Mouse (Mus musculus) kidney, postnatal 0 days (tissue): ENCODE measurements around the gene Ackr1. TPM values are rescaled to one million over a fixed set of nuclear protein-coding genes. Genes with fewer than 3 reads are reported as not detected.

Experiments
- ATAC-seq: fragments of 200-750 bp; cut with Nextera tagmentation; replicated peaks from 2 replicates; pipeline ENCODE4 v1.8.0; 2017; ENCODE audit warnings: low read depth, moderate number of reproducible peaks, moderate TSS enrichment, moderate library complexity; ENCODE audit not compliant: low FRiP score
- DNase-seq: peaks from one replicate; pipeline ENCODE4 v3.0.0-alpha.2; 2016; ENCODE audit warnings: low spot score
- H3K27ac ChIP-seq: fragments of 300-500 bp; sonication (generic); 2 replicates; pipeline ENCODE4 v1.5.1; 2014; ENCODE audit warnings: mild to moderate bottlenecking
- H3K27me3 ChIP-seq: fragments of 300-500 bp; sonication (generic); 2 replicates; pipeline ENCODE4 v1.6.1; 2014; ENCODE audit warnings: low read length, mixed read lengths; ENCODE audit not compliant: insufficient read depth
- H3K36me3 ChIP-seq: fragments of 300-500 bp; sonication (generic); 2 replicates; pipeline ENCODE4 v1.6.1; 2014; ENCODE audit warnings: low read length, mixed read lengths; ENCODE audit not compliant: insufficient read depth
- H3K4me1 ChIP-seq: fragments of 300-500 bp; sonication (generic); replicated peaks from 2 replicates; pipeline ENCODE4 v1.6.1; 2014; ENCODE audit warnings: antibody characterized with exemption, low read length, mixed read lengths; ENCODE audit not compliant: insufficient read depth
- H3K4me2 ChIP-seq: fragments of 300-500 bp; sonication (generic); 2 replicates; pipeline ENCODE4 v1.6.1; 2014; ENCODE audit warnings: mild to moderate bottlenecking, low read length, moderate library complexity, mixed read lengths
- H3K4me3 ChIP-seq: fragments of 300-500 bp; sonication (generic); replicated peaks from 2 replicates; pipeline ENCODE4 v1.5.1; 2014; ENCODE audit warnings: low read depth, low read length
- H3K9ac ChIP-seq: fragments of 300-500 bp; sonication (generic); 2 replicates; pipeline ENCODE4 v1.6.1; 2014; ENCODE audit warnings: low read depth, low read length
- H3K9me3 ChIP-seq: fragments of 300-500 bp; sonication (generic); replicated peaks from 2 replicates; pipeline ENCODE4 v1.6.1; 2016; ENCODE audit warnings: low read length, inconsistent platforms, mixed read lengths
- CTCF ChIP-seq: IDR thresholded peaks from 2 replicates; pipeline ENCODE4 v1.5.1; 2016; ENCODE audit warnings: antibody characterized with exemption, low read depth, mild to moderate bottlenecking, moderate library complexity
- WGBS: fragments of 180-500 bp; shearing (Covaris S2); extraction: QIAGEN DNeasy Blood & Tissue Kit; methylation state at CpG from one replicate; pipeline ENCODE4 v1.1.7; 2014; 5-methylcytosine and 5-hydroxymethylcytosine counted together
- polyA plus RNA-seq: library from polyadenylated mRNA; unstranded; fragments of >200 nt; fragmentation: Nextera tagmentation; extraction: Ambion mirVana; gene quantifications from 2 replicates; pipeline ENCODE4 v1.2.1, GENCODE M21; 2015

The Ackr1 gene
- polyA plus RNA-seq, 1 experiment from 2014 or later: 0.13 TPM

DNA sequence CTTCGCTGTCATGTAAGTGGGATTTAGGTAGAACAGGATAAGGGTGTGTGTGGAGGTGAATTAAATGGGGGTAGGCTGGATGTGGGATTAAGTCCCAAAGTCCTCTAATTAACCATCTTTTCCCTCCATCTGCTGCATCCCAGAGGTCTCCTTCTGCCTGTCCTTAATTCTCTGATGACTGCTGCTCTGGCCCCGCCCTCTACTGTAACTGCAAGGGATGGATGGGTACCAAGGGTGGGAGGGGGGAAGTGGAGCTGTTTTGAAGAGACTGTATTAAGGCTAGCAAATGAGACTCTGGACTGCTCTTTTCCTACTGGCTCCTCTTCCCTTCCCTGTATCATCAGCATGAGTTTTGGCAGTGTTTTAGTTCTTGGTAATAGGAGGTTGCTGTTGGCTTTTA lies 36.1 kb upstream of the Ackr1 start:
- no peak for TF ChIP-seq CTCF
- no peak for ATAC-seq
- Histone ChIP-seq H3K27ac (no peak overlapping the region), H3K4me1 (no peaks in the 10 kb centered on the region), H3K9ac (no peak overlapping the region), H3K4me2 (no peak overlapping the region), H3K27me3 (peaks cover 31% of the 10 kb centered on the region), H3K4me3 (no peak overlapping the region), H3K9me3 (no peaks in the 10 kb centered on the region), H3K36me3 (no peaks in the 10 kb centered on the region)
- WGBS: 59% methylated on average over 2 of the region's 2 CpGs
- no peak for DNase-seq

DNA sequence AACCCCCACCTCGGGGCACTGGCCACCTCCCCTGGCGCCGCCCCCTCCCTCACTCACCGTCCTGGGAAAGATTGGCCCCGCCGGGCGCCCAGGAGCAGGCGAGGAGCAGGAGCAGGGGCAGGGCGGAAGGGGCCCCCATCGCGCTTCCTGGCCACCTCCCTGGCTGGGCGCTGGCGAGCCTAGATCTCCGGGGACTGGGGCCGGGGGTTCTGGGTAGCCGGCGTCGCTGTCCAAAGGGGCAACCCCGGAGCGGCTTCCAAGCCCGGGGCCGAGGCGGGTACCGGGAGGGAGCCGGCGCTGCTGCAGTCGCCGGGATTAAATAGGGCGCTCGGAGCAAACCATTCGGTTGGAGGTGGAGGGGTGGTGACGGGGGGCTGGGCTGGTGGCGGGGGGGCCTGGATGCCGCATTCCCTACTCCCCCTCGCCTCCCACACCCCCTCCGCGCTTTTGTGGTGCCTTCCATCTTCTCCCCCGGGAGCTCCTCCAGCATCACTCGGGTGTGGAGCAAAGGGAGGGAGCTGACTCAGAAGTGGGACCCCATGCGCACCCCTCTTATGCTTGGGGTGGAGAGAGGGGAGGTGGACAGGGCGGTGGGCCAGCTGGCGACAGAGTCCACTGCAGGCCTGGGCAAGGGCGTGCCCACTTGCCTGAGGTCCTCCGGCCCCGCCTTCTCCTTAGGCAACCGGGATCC lies 34.0 kb upstream of the Ackr1 start, which contains the start of gene Cadm3:
Gene Cadm3 (minus strand): TSS at position 340 of the 691 bp plus-strand sequence.
- WGBS: under 1% methylated on average over 44 of the region's 46 CpGs
- Histone ChIP-seq H3K9ac (no peak within 1 kb of the TSS), H3K4me3 (peak within 1 kb of the TSS; percentile 37), H3K9me3 (no peaks in the 10 kb centered on the region), H3K36me3 (no peaks in the 10 kb centered on the region), H3K4me2 (peak within 1 kb of the TSS; percentile 69), H3K27me3 (peaks cover 31% of the 10 kb centered on the region), H3K4me1 (no peaks in the 10 kb centered on the region), H3K27ac (no peak within 1 kb of the TSS)
- TF ChIP-seq CTCF: no peak
- DNase-seq: no peak
- peak; percentile 62 for ATAC-seq

DNA sequence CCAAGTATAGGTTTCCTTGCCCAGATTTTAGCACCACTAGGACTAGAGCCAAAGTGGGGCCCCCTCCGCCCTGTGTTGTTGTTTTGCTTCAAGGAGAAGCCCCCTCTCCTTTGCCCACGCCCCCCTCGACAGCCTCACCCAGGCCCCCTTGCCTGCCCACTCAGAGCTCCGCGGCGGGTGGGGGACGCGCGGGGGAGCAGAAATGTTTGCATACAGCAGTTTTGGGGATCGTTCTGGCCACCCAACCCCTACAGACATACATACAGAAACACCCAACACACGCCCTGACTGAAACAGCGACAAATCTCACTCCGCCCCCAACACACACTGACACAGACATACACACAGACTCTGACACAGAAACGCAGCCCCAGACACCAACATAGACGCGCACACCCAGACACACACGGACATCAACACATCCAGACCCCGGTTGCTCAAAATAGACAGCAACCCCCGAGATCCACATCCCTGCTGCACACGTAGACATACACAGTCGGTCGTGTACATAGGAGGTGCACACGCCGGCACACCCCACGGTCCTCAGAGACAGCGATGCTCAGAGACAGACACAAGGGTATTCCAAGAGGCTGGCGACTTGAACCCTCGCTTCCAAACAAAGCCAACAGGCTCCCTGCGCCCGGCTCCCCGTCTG lies 33.3 kb upstream of the Ackr1 start:
- H3K27me3 ChIP-seq: peaks cover 31% of the 10 kb centered on the region
- 1% methylated on average over 31 of the region's 31 CpGs for whole genome bisulfite sequencing

DNA sequence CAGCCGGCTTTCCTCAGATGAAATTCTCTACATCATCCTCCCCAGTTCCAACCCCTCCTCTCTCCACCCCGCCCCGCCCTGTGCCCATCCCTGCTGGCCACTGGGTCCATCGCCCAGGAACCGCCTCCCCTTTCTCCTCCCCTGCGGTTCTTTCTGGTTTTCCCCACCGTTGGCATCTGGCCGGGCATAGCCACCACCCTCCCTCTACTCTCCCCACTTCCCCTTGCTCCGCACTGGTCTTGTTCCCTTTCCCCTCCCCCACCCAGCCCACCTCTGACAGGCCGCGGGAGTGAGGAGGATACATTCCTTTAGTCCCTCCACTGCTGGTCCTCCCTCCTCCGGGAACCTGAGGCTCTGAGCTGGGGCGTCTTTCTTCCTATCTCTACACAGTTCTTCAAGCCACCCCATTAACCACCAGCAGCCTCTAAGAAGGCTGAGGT lies 32.4 kb upstream of the Ackr1 start:
- no peak overlapping the region for H3K27ac ChIP-seq
- H3K4me2 ChIP-seq: no peak overlapping the region
- WGBS: 2% methylated on average over 12 of the region's 13 CpGs
- H3K9ac ChIP-seq: no peak overlapping the region
- H3K9me3 ChIP-seq: no peaks in the 10 kb centered on the region
- DNase-seq (no peak), ATAC-seq (peak; percentile 50)
- peaks cover 31% of the 10 kb centered on the region for H3K27me3 ChIP-seq
- no peaks in the 10 kb centered on the region for H3K4me1 ChIP-seq
- H3K4me3 ChIP-seq: no peak overlapping the region
- TF ChIP-seq CTCF: no peak
- H3K36me3 ChIP-seq: no peaks in the 10 kb centered on the region

More for the DNA sequence above, 33.3 kb upstream of the Ackr1 start:
- TF ChIP-seq CTCF: no peak
- H3K4me3 ChIP-seq: peak overlapping the region; percentile 37
- no peak overlapping the region for H3K9ac ChIP-seq
- H3K4me2 ChIP-seq: peak overlapping the region; percentile 69
- no peak overlapping the region for H3K27ac ChIP-seq
- no peaks in the 10 kb centered on the region for H3K9me3 ChIP-seq
- no peaks in the 10 kb centered on the region for H3K36me3 ChIP-seq
- no peaks in the 10 kb centered on the region for H3K4me1 ChIP-seq
- DNase-seq: no peak
- no peak; the same call in 1 of the 2 replicates for ATAC-seq

DNA sequence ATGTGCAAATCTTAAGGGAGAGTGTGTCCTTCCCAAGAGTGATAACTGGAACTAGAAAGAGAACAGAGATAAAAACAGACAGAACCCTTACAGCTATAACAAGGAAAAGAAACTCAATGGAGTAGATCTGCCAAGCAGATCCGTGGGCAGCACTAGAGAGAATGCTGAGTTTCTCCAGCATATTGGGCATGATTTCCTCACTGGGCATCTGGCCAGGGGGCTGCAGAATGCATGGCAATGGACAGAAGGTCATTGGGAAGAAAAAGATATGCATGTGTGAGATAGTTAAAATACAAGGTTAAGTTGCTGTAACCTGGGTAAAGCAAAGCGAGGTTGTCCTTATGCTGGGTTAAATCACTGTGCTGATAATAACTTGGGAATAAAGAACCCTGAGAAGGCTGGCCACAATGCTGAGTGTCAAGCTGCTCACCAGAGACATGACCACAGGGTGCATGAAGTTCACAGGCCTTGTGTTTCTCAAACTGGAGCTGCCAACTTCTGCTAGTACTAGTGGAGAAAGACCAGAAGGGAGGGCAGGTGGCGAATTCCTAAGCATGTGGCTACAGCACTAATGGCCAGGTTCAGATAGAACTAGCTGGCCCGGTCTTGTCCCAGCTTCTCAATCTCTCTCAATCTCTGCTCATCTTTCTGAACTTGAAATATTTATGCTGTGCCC lies 30.7 kb upstream of the Ackr1 start:
- H3K27me3 ChIP-seq: peaks cover 31% of the 10 kb centered on the region
- ATAC-seq: no peak
- WGBS: 83% methylated on average over 4 of the region's 4 CpGs

DNA sequence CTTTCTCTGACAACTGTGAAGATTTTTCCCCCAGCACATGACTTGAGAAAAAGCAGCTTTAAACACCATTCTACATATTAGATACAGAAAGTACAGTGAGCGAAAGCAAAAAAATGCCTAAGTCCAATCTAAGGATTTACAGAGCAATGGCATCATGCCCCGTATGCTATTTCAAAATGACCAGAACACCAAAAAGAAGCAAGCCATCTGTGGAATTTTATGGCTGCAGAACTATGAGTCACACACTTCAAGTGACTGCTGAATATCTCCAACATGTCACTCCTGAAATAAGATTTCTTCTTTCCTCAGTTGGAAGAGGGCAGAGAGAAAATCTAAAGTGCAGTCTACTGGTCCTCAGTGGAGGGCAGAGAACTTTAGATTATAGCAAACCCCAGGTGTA lies 29.9 kb upstream of the Ackr1 start:
- H3K9me3 ChIP-seq: no peaks in the 10 kb centered on the region
- TF ChIP-seq CTCF: no peak
- DNase-seq (no peak), ATAC-seq (no peak)
- no peak overlapping the region for H3K4me2 ChIP-seq
- no peaks in the 10 kb centered on the region for H3K36me3 ChIP-seq
- no peaks in the 10 kb centered on the region for H3K4me1 ChIP-seq
- no peak overlapping the region for H3K27ac ChIP-seq
- no peak overlapping the region for H3K9ac ChIP-seq
- peaks cover 31% of the 10 kb centered on the region for H3K27me3 ChIP-seq
- H3K4me3 ChIP-seq: no peak overlapping the region
- WGBS: 92% methylated on average over 2 of the region's 2 CpGs

More for the DNA sequence above, 30.7 kb upstream of the Ackr1 start:
- no peaks in the 10 kb centered on the region for H3K36me3 ChIP-seq
- H3K4me2 ChIP-seq: no peak overlapping the region
- H3K9ac ChIP-seq: no peak overlapping the region
- no peak overlapping the region for H3K27ac ChIP-seq
- no peak for TF ChIP-seq CTCF
- H3K4me3 ChIP-seq: no peak overlapping the region
- DNase-seq: no peak
- no peaks in the 10 kb centered on the region for H3K4me1 ChIP-seq
- H3K9me3 ChIP-seq: no peaks in the 10 kb centered on the region
